Comparison of ENCODE assay signal across 26 mouse cellular contexts in genomic region chr15:30686206-30687101, GRCm38 (mm10).
DNase-seq lines count a peak whose midpoint lies in the region; ATAC-seq and TF ChIP-seq lines count a peak whose summit lies in the region.
"Had no signal": no experiment of that assay in that cellular context is flagged by ENCODE, and none has a peak within 500 bp of the region (broad histone marks: within the 10 kb centered on the region; RNA-seq: fewer than 3 reads in every experiment).

No protein-coding gene starts in this region.

- H3K4me3 ChIP-seq in heart, embryonic 12.5 days, result no peak overlapping the region
- no peak overlapping the region for H3K4me3 ChIP-seq in lung, embryonic 16.5 days (ENCODE audit: low read length)
- H3K4me3 ChIP-seq in limb, embryonic 14.5 days (replicated peaks; ENCODE audit: low read length), result no peak overlapping the region
- H3K4me3 ChIP-seq: forebrain, embryonic 10.5 days; forebrain, embryonic 15.5 days; heart, embryonic 15.5 days; hindbrain, embryonic 12.5 days; intestine, embryonic 15.5 days; limb, embryonic 12.5 days; liver, embryonic 12.5 days; megakaryocyte, embryonic 14.5 days; midbrain, embryonic 13.5 days had no signal

- H3K9ac ChIP-seq in heart, embryonic 12.5 days, result no peak overlapping the region
- H3K9ac ChIP-seq in lung, embryonic 16.5 days (ENCODE audit: low read length), result no peak overlapping the region
- no peak overlapping the region for H3K9ac ChIP-seq in limb, embryonic 14.5 days (ENCODE audit: low read depth, low read length, severe bottlenecking)
- H3K9ac ChIP-seq: forebrain, embryonic 15.5 days; heart, embryonic 15.5 days; hindbrain, embryonic 12.5 days; intestine, embryonic 15.5 days; limb, embryonic 12.5 days; liver, embryonic 12.5 days; liver, postnatal 0 days; midbrain, embryonic 13.5 days had no signal

- DNase-seq in heart, adult 11 months, result peak; percentile 53
- DNase-seq in lung, postnatal 25 days (ENCODE audit: low spot score), result no peak
- peak; percentile 29 for DNase-seq in limb, embryonic 14.5 days (ENCODE audit: low spot score)
- no peak for DNase-seq in frontal cortex, adult 2 months (ENCODE audit: extremely low spot score in 1 of 2, low spot score in 1 of 2)
- DNase-seq in layer of hippocampus, adult 11-12 months (ENCODE audit: low spot score), result no peak
- DNase-seq: adrenal gland, postnatal 14 days; cerebellum, adult 2 months; gastrocnemius, postnatal 10 days; kidney, adult 2 months; kidney, postnatal 10 days; layer of hippocampus, adult 9-11 months; liver, postnatal 0 days; thymus, postnatal 14 days had no signal

- H3K4me2 ChIP-seq in heart, embryonic 12.5 days, result no peak overlapping the region
- no peak overlapping the region for H3K4me2 ChIP-seq in lung, embryonic 16.5 days (ENCODE audit: low read depth, low read length)
- no peak overlapping the region for H3K4me2 ChIP-seq in limb, embryonic 14.5 days (replicated peaks; ENCODE audit: low read depth, low read length, severe bottlenecking)
- H3K4me2 ChIP-seq: forebrain, embryonic 15.5 days; heart, embryonic 15.5 days; hindbrain, embryonic 12.5 days; intestine, embryonic 15.5 days; limb, embryonic 12.5 days; liver, embryonic 12.5 days; midbrain, embryonic 13.5 days had no signal

- no peaks in the 10 kb centered on the region for H3K27me3 ChIP-seq in heart, embryonic 12.5 days (replicated peaks)
- H3K27me3 ChIP-seq in lung, embryonic 16.5 days (ENCODE audit: control insufficient read depth, insufficient read depth, low read depth, low read length), result no peaks in the 10 kb centered on the region
- H3K27me3 ChIP-seq in limb, embryonic 14.5 days (ENCODE audit: control insufficient read depth, insufficient read depth, low read length), result no peaks in the 10 kb centered on the region
- H3K27me3 ChIP-seq: forebrain, embryonic 15.5 days; heart, embryonic 15.5 days; hindbrain, embryonic 12.5 days; intestine, embryonic 15.5 days; limb, embryonic 12.5 days; liver, embryonic 12.5 days; megakaryocyte, embryonic 14.5 days; midbrain, embryonic 13.5 days had no signal

- H3K4me1 ChIP-seq in heart, embryonic 12.5 days (replicated peaks), result no peaks in the 10 kb centered on the region
- H3K4me1 ChIP-seq in lung, embryonic 16.5 days (replicated peaks; ENCODE audit: control insufficient read depth, insufficient read depth, low read length), result peaks cover 3% of the 10 kb centered on the region; the same call in 1 of the 2 replicates
- peaks cover 3% of the 10 kb centered on the region; the same call in 1 of the 2 replicates for H3K4me1 ChIP-seq in limb, embryonic 14.5 days (ENCODE audit: control insufficient read depth, insufficient read depth, low read length)
- H3K4me1 ChIP-seq: forebrain, embryonic 10.5 days; forebrain, embryonic 15.5 days; heart, embryonic 15.5 days; hindbrain, embryonic 12.5 days; intestine, embryonic 15.5 days; limb, embryonic 12.5 days; liver, embryonic 12.5 days; megakaryocyte, embryonic 14.5 days; midbrain, embryonic 13.5 days had no signal

- ATAC-seq in heart, embryonic 12.5 days (ENCODE audit: insufficient number of reproducible peaks, low FRiP score), result no peak
- peak; percentile 88 for ATAC-seq in lung, embryonic 16.5 days (ENCODE audit: low read depth)
- peak; percentile 50 for ATAC-seq in limb, embryonic 14.5 days (ENCODE audit: low FRiP score, low read depth)
- 0 out of 2 replicates have a peak, but pooled peaks have one; percentile 26 for ATAC-seq in megakaryocyte progenitor cell, adult 5-6 weeks (replicated peaks; ENCODE audit: poor library complexity)
- ATAC-seq: forebrain, embryonic 15.5 days; hindbrain, postnatal 0 days; intestine, embryonic 15.5 days; liver, embryonic 12.5 days; liver, postnatal 0 days; midbrain, embryonic 13.5 days had no signal

- no peak overlapping the region for H3K27ac ChIP-seq in heart, embryonic 12.5 days (ENCODE audit: poor library complexity, severe bottlenecking)
- H3K27ac ChIP-seq in lung, embryonic 16.5 days (ENCODE audit: low read length), result peak overlapping the region; percentile 82
- no peak overlapping the region for H3K27ac ChIP-seq in limb, embryonic 14.5 days (replicated peaks; ENCODE audit: low read depth, low read length)
- H3K27ac ChIP-seq: forebrain, embryonic 10.5 days; forebrain, embryonic 15.5 days; heart, embryonic 15.5 days; hindbrain, embryonic 12.5 days; hindbrain, postnatal 0 days; intestine, embryonic 15.5 days; limb, embryonic 12.5 days; liver, embryonic 12.5 days; midbrain, embryonic 13.5 days had no signal

- no peaks in the 10 kb centered on the region for H3K36me3 ChIP-seq in heart, embryonic 12.5 days
- no peaks in the 10 kb centered on the region for H3K36me3 ChIP-seq in lung, embryonic 16.5 days (ENCODE audit: control insufficient read depth, insufficient read depth, low read length)
- H3K36me3 ChIP-seq in limb, embryonic 14.5 days (ENCODE audit: control insufficient read depth, insufficient read depth, low read length), result no peaks in the 10 kb centered on the region
- H3K36me3 ChIP-seq: forebrain, embryonic 10.5 days; forebrain, embryonic 15.5 days; heart, embryonic 15.5 days; hindbrain, embryonic 12.5 days; intestine, embryonic 15.5 days; limb, embryonic 12.5 days; liver, embryonic 12.5 days; midbrain, embryonic 13.5 days had no signal

- 55% methylated on average over 4 of the region's 4 CpGs for WGBS in heart, embryonic 12.5 days
- WGBS in lung, embryonic 16.5 days, result 40% methylated on average over 4 of the region's 4 CpGs
- 44% methylated on average over 4 of the region's 4 CpGs for WGBS in limb, embryonic 14.5 days

- no peaks in the 10 kb centered on the region for H3K9me3 ChIP-seq in heart, embryonic 12.5 days (replicated peaks)
- H3K9me3 ChIP-seq in lung, embryonic 16.5 days (ENCODE audit: control insufficient read depth, low read length), result no peaks in the 10 kb centered on the region
- no peaks in the 10 kb centered on the region for H3K9me3 ChIP-seq in limb, embryonic 14.5 days (ENCODE audit: control insufficient read depth, low read length)
- H3K9me3 ChIP-seq: forebrain, embryonic 10.5 days; forebrain, embryonic 15.5 days; heart, embryonic 15.5 days; hindbrain, embryonic 12.5 days; intestine, embryonic 15.5 days; limb, embryonic 12.5 days; liver, embryonic 12.5 days; midbrain, embryonic 13.5 days had no signal

- TF ChIP-seq POLR2A in limb, embryonic 14.5 days (IDR thresholded peaks at IDR 0.05; ENCODE audit: borderline replicate concordance, extremely low read depth, insufficient read depth, insufficient read length), result no peak

Comparison
In these comparisons a context has a peak if more than half of its experiments do, and no peak if none do; other contexts are left out.
1. DNase-seq: peak in heart, adult 11 months (single experiment) and limb, embryonic 14.5 days (single experiment); none in lung, postnatal 25 days (single experiment), frontal cortex, adult 2 months (0 of 2) and layer of hippocampus, adult 11-12 months (single experiment).